Comparison of ENCODE assay signal across 9 mouse cellular contexts in genomic region chr9:37626103-37626567, GRCm38 (mm10). TPM values are rescaled to one million over a fixed set of nuclear protein-coding genes. Genes with fewer than 3 reads are reported as not detected.
DNase-seq lines count a peak whose midpoint lies in the region; ATAC-seq lines count a peak whose summit lies in the region.
"Had no signal": no experiment of that assay in that cellular context is flagged by ENCODE, and none has a peak within 500 bp of the region (broad histone marks: within the 10 kb centered on the region; RNA-seq: fewer than 3 reads in every experiment).

No protein-coding gene starts in this region.

- DNase-seq in adrenal gland, postnatal 14 days = peak; percentile 30
- DNase-seq in adrenal gland, postnatal 36 days = no peak
- no peak for DNase-seq in liver
- DNase-seq in kidney, postnatal 14 days = peak; percentile 49
- DNase-seq in urinary bladder, postnatal 14 days (ENCODE audit: low spot score) = no peak
- no peak for DNase-seq in c-Kit-positive CD71-positive TER-119-positive erythroid progenitor cells, embryonic 14.5 days (ENCODE audit: low spot score)

- 0 out of 2 replicates have a peak, but pooled peaks have one; percentile 25 for ATAC-seq in liver, embryonic 15.5 days (ENCODE audit: insufficient read depth)
- peak; percentile 76 for ATAC-seq in neural tube, embryonic 12.5 days (ENCODE audit: low FRiP score, low read depth)

- no peak overlapping the region for H3K4me2 ChIP-seq in liver, embryonic 15.5 days
- H3K4me2 ChIP-seq in neural tube, embryonic 12.5 days (replicated peaks) = peak overlapping the region; percentile 43

- no peaks in the 10 kb centered on the region for H3K36me3 ChIP-seq in liver, embryonic 15.5 days (replicated peaks)
- H3K36me3 ChIP-seq in neural tube, embryonic 12.5 days = no peaks in the 10 kb centered on the region

- WGBS in liver, embryonic 15.5 days (ENCODE audit: insufficient replicate concordance) = 38% methylated on average over 3 of the region's 3 CpGs
- WGBS in neural tube, embryonic 12.5 days = 8% methylated on average over 3 of the region's 3 CpGs

- no peaks in the 10 kb centered on the region for H3K9me3 ChIP-seq in liver, embryonic 15.5 days (replicated peaks)
- H3K9me3 ChIP-seq in neural tube, embryonic 12.5 days = no peaks in the 10 kb centered on the region

- H3K27ac ChIP-seq in liver, embryonic 15.5 days (replicated peaks) = no peak overlapping the region
- peak overlapping the region; percentile 72 for H3K27ac ChIP-seq in neural tube, embryonic 12.5 days

- H3K27me3 ChIP-seq in liver, embryonic 15.5 days = no peaks in the 10 kb centered on the region
- H3K27me3 ChIP-seq in neural tube, embryonic 12.5 days (replicated peaks) = no peaks in the 10 kb centered on the region

- H3K4me1 ChIP-seq in liver, embryonic 15.5 days (replicated peaks) = no peaks in the 10 kb centered on the region
- H3K4me1 ChIP-seq in neural tube, embryonic 12.5 days = peaks cover 12% of the 10 kb centered on the region

- H3K4me3 ChIP-seq in liver, embryonic 15.5 days (replicated peaks) = no peak overlapping the region
- no peak overlapping the region for H3K4me3 ChIP-seq in neural tube, embryonic 12.5 days

- no peak overlapping the region for H3K9ac ChIP-seq in liver, embryonic 15.5 days
- no peak overlapping the region for H3K9ac ChIP-seq in neural tube, embryonic 12.5 days

RNA-seq across cellular contexts. Expression of gene Spa17, which starts 12.6 kb away (rescaled TPM):
- total RNA-seq in adrenal gland, postnatal 14 days (2021) = 4.9 and 5.0 TPM in 2 replicates
- total RNA-seq in adrenal gland, postnatal 36 days (2021) = 1 to 10 TPM; 3.0 to 4.4 TPM
- 1.3 and 1.5 TPM in 2 replicates for polyA plus RNA-seq in liver, embryonic 15.5 days (2015; fragmentation: Nextera tagmentation; extraction: Ambion mirVana)
- polyA plus RNA-seq in neural tube, embryonic 12.5 days (2016; fragmentation: Nextera tagmentation; extraction: Ambion mirVana) = 14.0 and 17.0 TPM in 2 replicates

RNA-seq across cellular contexts. Expression of gene Tbrg1, which starts 31.0 kb away (rescaled TPM):
- 86.0 and 99.4 TPM in 2 replicates for total RNA-seq in adrenal gland, postnatal 14 days (2021)
- 10 to 100 TPM; 82.0 to 91.9 TPM for total RNA-seq in adrenal gland, postnatal 36 days (2021)
- 43.1 and 48.3 TPM in 2 replicates for polyA plus RNA-seq in liver, embryonic 15.5 days (2015; fragmentation: Nextera tagmentation; extraction: Ambion mirVana)
- 114 and 115 TPM in 2 replicates for polyA plus RNA-seq in neural tube, embryonic 12.5 days (2016; fragmentation: Nextera tagmentation; extraction: Ambion mirVana)

RNA-seq across cellular contexts. Expression of gene Panx3, which starts 42.9 kb away (rescaled TPM):
- total RNA-seq in adrenal gland, postnatal 14 days (2021) = 0.19 TPM in 2 replicates
- total RNA-seq in adrenal gland, postnatal 36 days (2021) = under 1 TPM in 1 of 2 experiments, not detected in 1; 0.16 TPM
- not detected in 2 replicates for polyA plus RNA-seq in liver, embryonic 15.5 days (2015; fragmentation: Nextera tagmentation; extraction: Ambion mirVana)
- not detected in 2 replicates for polyA plus RNA-seq in neural tube, embryonic 12.5 days (2016; fragmentation: Nextera tagmentation; extraction: Ambion mirVana)
- total RNA-seq: gastrocnemius, postnatal 4 days had no signal

Comparison
In these comparisons a context has a peak if more than half of its experiments do, and no peak if none do; other contexts are left out.
1. DNase-seq: peak in adrenal gland, postnatal 14 days (single experiment) and kidney, postnatal 14 days (single experiment); none in adrenal gland, postnatal 36 days (0 of 2), liver (single experiment), urinary bladder, postnatal 14 days (single experiment) and c-Kit-positive CD71-positive TER-119-positive erythroid progenitor cells, embryonic 14.5 days (single experiment).